Mouse (Mus musculus): Measurements from ENCODE around the gene Ptchd1.

GRCm38 (mm10) chrX:155623701-155624281, at the start of gene Ptchd1:
- TF ChIP-seq CTCF (conservative IDR thresholded peaks at IDR 0.05; ENCODE audit: low read length), result no peak
- no peak for TF ChIP-seq POU5F1 (IDR thresholded peaks at IDR 0.05; ENCODE audit: borderline replicate concordance, low read length)

Data from E14TG2a.4 (cell line).